Mouse (Mus musculus) kidney, postnatal 0 days (tissue): ENCODE measurements at regions not wholly inside any gene's neighbourhood (a gene's known extent, or its start where the extent isn't known, plus 50 kb on each side); places are given as distances from the start of the nearest gene placed in this dataset.

ENCODE experiments used
- ATAC-seq: fragments of 200-750 bp; cut with Nextera tagmentation; replicated peaks from 2 replicates; pipeline ENCODE4 v1.8.0; 2017; ENCODE audit warnings: low read depth, moderate number of reproducible peaks, moderate TSS enrichment, moderate library complexity; ENCODE audit not compliant: low FRiP score
- DNase-seq: peaks from one replicate; pipeline ENCODE4 v3.0.0-alpha.2; 2016; ENCODE audit warnings: low spot score
- H3K27ac ChIP-seq: fragments of 300-500 bp; sonication (generic); 2 replicates; pipeline ENCODE4 v1.5.1; 2014; ENCODE audit warnings: mild to moderate bottlenecking
- H3K27me3 ChIP-seq: fragments of 300-500 bp; sonication (generic); 2 replicates; pipeline ENCODE4 v1.6.1; 2014; ENCODE audit warnings: low read length, mixed read lengths; ENCODE audit not compliant: insufficient read depth
- H3K36me3 ChIP-seq: fragments of 300-500 bp; sonication (generic); 2 replicates; pipeline ENCODE4 v1.6.1; 2014; ENCODE audit warnings: low read length, mixed read lengths; ENCODE audit not compliant: insufficient read depth
- H3K4me1 ChIP-seq: fragments of 300-500 bp; sonication (generic); replicated peaks from 2 replicates; pipeline ENCODE4 v1.6.1; 2014; ENCODE audit warnings: antibody characterized with exemption, low read length, mixed read lengths; ENCODE audit not compliant: insufficient read depth
- H3K4me2 ChIP-seq: fragments of 300-500 bp; sonication (generic); 2 replicates; pipeline ENCODE4 v1.6.1; 2014; ENCODE audit warnings: mild to moderate bottlenecking, low read length, moderate library complexity, mixed read lengths
- H3K4me3 ChIP-seq: fragments of 300-500 bp; sonication (generic); replicated peaks from 2 replicates; pipeline ENCODE4 v1.5.1; 2014; ENCODE audit warnings: low read depth, low read length
- H3K9ac ChIP-seq: fragments of 300-500 bp; sonication (generic); 2 replicates; pipeline ENCODE4 v1.6.1; 2014; ENCODE audit warnings: low read depth, low read length
- H3K9me3 ChIP-seq: fragments of 300-500 bp; sonication (generic); replicated peaks from 2 replicates; pipeline ENCODE4 v1.6.1; 2016; ENCODE audit warnings: low read length, inconsistent platforms, mixed read lengths
- CTCF ChIP-seq: IDR thresholded peaks from 2 replicates; pipeline ENCODE4 v1.5.1; 2016; ENCODE audit warnings: antibody characterized with exemption, low read depth, mild to moderate bottlenecking, moderate library complexity
- WGBS: fragments of 180-500 bp; shearing (Covaris S2); extraction: QIAGEN DNeasy Blood & Tissue Kit; methylation state at CpG from one replicate; pipeline ENCODE4 v1.1.7; 2014; 5-methylcytosine and 5-hydroxymethylcytosine counted together

DNA sequence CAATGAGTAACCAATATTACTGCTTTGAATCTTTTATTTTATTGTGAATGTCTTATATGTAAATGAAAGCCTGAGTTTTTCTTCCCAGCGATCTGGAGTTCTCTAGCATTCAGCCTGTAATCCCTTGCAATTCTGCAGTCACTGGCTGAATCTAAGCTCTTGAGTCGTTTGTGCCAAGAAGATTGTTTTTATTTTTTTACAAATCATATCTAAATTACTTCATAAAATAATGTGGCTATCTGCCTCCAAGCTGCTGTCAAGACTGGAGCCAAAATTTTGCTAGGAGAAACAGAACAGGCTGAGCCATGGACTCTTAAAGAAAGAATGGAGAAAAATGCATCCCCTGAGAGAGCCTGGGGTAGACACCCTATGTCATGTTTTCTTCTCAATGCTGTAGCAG, 455.4 kb upstream of the Gm26657 start:
- no peak for ATAC-seq

DNA sequence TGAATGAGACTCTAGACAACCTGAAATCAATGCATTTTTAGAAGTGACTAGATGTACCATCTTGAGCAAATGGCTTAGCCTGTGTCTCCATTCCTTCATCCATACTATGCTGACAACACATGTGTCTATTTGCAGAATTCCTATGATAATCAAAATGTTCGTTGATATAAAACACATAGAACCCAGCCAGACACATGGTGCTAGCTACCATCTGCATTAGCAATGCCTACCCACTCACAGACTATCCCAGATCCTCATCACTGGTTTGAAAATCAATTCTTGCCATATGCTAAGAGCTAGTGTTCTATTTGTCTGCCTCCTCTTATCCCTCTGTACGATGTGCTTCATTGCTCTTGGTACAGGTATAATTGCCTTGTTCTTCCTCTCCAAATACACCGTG, 464.0 kb upstream of the Gm26657 start:
- Histone ChIP-seq H3K27ac (no peak overlapping the region), H3K9me3 (no peaks in the 10 kb centered on the region), H3K4me1 (no peaks in the 10 kb centered on the region), H3K4me2 (no peak overlapping the region), H3K4me3 (no peak overlapping the region), H3K36me3 (no peaks in the 10 kb centered on the region), H3K9ac (no peak overlapping the region), H3K27me3 (no peaks in the 10 kb centered on the region)
- DNase-seq (no peak), ATAC-seq (no peak)
- no peak for TF ChIP-seq CTCF
- 80% methylated on average over 3 of the region's 3 CpGs for WGBS

More for the DNA sequence above, 455.4 kb upstream of the Gm26657 start:
- DNase-seq, result peak; percentile 40
- no peak for TF ChIP-seq CTCF
- Histone ChIP-seq H3K27ac (no peak overlapping the region), H3K9me3 (no peaks in the 10 kb centered on the region), H3K4me3 (no peak overlapping the region), H3K4me2 (no peak overlapping the region), H3K36me3 (no peaks in the 10 kb centered on the region), H3K27me3 (no peaks in the 10 kb centered on the region), H3K4me1 (no peaks in the 10 kb centered on the region), H3K9ac (no peak overlapping the region)
- WGBS, result 65% methylated on average over 2 of the region's 2 CpGs

DNA sequence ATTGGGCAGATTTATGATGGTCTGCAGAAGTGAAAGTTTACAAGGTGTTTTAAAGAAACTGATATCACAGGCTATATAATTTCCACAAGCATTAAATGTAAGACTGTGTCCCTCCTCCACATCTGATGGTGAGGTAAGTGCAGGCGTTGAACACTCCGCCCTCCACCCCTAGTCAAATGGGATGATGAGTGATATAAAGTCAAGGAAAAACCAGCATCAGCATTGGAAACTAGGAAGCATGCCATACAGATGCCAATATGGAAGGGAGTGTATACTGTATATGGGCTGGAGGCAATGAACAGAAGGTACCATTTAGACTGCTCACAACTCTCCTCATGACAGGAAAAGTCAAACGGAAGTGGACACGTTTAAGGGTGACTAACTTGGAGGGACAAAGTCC, 468.5 kb upstream of the Gm26657 start:
- Histone ChIP-seq H3K4me1 (no peaks in the 10 kb centered on the region), H3K9me3 (no peaks in the 10 kb centered on the region), H3K27ac (no peak overlapping the region), H3K27me3 (no peaks in the 10 kb centered on the region), H3K9ac (no peak overlapping the region), H3K36me3 (no peaks in the 10 kb centered on the region), H3K4me3 (no peak overlapping the region), H3K4me2 (no peak overlapping the region)
- DNase-seq (no peak), ATAC-seq (no peak)
- TF ChIP-seq CTCF, result no peak
- 72% methylated on average over 4 of the region's 4 CpGs for whole genome bisulfite sequencing

DNA sequence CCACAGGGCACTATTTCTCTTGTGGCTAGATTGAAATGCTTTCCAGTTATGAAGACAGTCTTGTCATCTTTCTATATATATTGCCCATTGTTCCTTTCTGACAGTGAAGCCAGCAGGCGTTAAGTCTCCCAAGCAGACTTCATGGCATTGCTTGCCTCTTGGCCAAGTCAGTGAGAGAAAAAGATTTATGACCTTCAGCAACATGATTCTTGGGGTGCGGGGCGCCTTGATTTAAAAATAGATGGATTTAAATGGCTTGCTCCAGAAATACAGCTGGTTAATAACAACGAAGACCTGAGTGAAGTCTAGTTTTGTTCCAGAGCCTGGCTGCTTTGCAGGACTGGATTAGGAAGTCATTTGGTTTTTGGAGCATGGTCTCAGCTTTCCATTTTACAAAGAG, 475.2 kb upstream of the Gm26657 start:
- ATAC-seq (no peak), DNase-seq (peak; percentile 46)
- TF ChIP-seq CTCF, result no peak
- 42% methylated on average over 4 of the region's 4 CpGs for WGBS
- Histone ChIP-seq H3K9me3 (no peaks in the 10 kb centered on the region), H3K4me2 (no peak overlapping the region), H3K4me1 (no peaks in the 10 kb centered on the region), H3K4me3 (no peak overlapping the region), H3K27me3 (no peaks in the 10 kb centered on the region), H3K9ac (no peak overlapping the region), H3K27ac (no peak overlapping the region), H3K36me3 (no peaks in the 10 kb centered on the region)

DNA sequence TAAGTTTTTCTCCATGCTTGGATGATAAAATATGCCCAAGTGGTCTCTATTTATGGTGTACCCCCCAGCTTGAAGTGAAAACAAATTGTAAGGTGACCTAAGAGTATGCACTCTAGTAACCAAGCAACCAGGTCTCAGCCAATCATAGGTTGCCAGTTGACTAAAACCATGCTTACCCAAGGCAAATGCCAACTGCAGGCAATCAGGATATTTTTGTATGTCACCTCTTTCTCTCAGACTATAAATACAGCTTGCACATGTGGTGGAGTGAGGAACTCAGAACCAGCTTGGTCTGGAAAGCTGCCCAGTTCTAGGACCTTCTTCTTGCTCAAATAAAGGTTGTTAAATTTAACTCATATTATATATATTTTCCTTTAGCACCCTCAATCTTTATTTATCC, 476.0 kb upstream of the Gm26657 start:
- ATAC-seq, result no peak

DNA sequence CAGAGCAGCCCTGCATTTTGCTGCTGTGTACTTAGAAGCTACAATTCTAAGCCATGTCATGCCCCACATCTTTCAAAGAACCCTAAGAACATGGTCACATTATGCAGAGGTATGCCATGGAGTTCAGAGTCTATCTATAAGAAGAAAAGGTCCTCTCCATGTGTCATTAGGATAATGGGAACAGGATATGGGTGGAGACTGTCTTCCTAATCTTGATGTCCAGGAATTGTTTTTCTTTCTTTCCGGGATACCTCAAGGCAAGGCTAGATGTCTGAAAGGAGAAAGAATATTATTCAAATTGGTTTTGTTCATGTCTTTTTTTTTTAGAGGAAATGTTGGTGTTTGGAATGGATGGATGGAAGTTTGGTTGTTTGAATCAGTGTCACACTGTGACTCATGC, 477.3 kb upstream of the Gm26657 start:
- WGBS, result 68% methylated on average over 1 of the region's 1 CpGs
- Histone ChIP-seq H3K9me3 (no peaks in the 10 kb centered on the region), H3K27me3 (no peaks in the 10 kb centered on the region), H3K4me3 (no peak overlapping the region), H3K4me2 (no peak overlapping the region), H3K4me1 (no peaks in the 10 kb centered on the region), H3K36me3 (no peaks in the 10 kb centered on the region), H3K27ac (no peak overlapping the region), H3K9ac (no peak overlapping the region)
- no peak for TF ChIP-seq CTCF
- ATAC-seq (no peak), DNase-seq (peak; percentile 18)

More for the DNA sequence above, 476.0 kb upstream of the Gm26657 start:
- no peak overlapping the region for H3K4me2 ChIP-seq
- no peak overlapping the region for H3K4me3 ChIP-seq
- H3K27ac ChIP-seq, result no peak overlapping the region
- no peaks in the 10 kb centered on the region for H3K4me1 ChIP-seq
- H3K9ac ChIP-seq, result no peak overlapping the region
- H3K36me3 ChIP-seq, result no peaks in the 10 kb centered on the region
- no peak for TF ChIP-seq CTCF
- DNase-seq, result no peak
- no peaks in the 10 kb centered on the region for H3K27me3 ChIP-seq
- no peaks in the 10 kb centered on the region for H3K9me3 ChIP-seq

DNA sequence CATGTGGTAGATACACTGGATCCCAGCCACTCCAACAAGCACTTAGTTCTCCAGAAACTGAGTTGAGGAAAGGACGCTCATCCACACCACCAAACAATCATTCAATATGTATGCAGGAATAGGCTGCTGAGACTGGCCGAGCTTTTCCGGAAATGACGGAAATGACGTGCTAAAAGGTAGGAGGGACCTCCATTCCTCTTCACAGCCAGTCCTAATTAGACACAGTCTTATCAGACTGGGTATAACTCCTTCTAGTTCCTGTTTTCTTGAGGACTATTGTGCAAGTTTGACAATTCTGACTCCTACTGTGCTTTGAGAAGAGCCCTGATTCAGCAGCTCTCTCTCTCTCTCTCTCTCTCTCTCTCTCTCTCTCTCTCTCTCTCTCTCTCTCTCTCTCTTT, 477.9 kb upstream of the Gm26657 start:
- ATAC-seq, result no peak
- WGBS, result 75% methylated on average over 5 of the region's 5 CpGs
- H3K4me3 ChIP-seq, result no peak overlapping the region
- TF ChIP-seq CTCF, result no peak
- no peaks in the 10 kb centered on the region for H3K4me1 ChIP-seq
- H3K36me3 ChIP-seq, result no peaks in the 10 kb centered on the region
- no peak for DNase-seq
- H3K27me3 ChIP-seq, result no peaks in the 10 kb centered on the region
- no peak overlapping the region for H3K9ac ChIP-seq
- no peak overlapping the region for H3K4me2 ChIP-seq
- H3K27ac ChIP-seq, result no peak overlapping the region
- H3K9me3 ChIP-seq, result no peaks in the 10 kb centered on the region
